Mouse (Mus musculus) MEL-GATA-1-ER (cell line): ENCODE measurements around the gene Hepacam.

Source experiments
- DNase-seq: peaks from one replicate; pipeline ENCODE4 v3.0.0-alpha.2; 2012; ENCODE audit warnings: low read depth; ENCODE audit errors: extremely low read depth

The Hepacam gene

DNA sequence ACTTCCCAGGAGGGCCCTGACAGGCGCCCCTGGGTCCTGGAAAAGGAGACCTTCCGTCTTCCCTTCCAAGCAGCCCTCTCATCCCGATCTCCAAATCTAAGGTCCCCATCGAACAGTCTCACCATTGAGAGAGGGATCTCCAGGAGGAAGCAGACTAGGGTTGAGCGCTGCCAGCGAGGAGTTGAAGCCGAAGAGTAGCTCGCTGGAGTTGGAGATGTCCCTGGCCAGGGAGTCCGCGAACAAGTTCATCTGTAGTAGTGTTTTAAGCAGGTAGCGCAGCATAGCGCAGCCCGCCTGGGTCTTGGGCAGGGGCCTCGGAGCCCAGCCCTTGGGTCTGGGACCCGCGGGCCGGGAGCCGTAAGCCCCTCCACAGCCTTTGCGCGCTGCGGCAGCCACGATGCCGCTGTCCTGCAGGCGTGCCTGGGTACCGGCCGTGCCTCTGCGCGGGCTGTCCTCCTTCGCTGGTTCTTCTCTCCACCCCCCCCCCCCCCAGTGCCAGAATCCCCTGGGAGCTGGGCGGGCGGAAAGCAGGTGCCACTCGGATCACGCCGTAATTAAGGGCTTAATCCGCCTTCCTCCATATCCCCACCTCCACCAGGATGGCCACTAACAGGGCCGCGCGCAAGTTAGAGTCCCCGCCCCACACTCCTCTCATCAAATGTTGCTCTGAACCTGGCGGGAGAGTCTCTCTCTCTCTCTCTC, 65.7 kb downstream of the Hepacam start, which contains the start of gene Robo3:
Gene Robo3 (minus strand): TSS at position 527 of the 702 bp plus-strand sequence.
- DNase-seq: no peak

DNA sequence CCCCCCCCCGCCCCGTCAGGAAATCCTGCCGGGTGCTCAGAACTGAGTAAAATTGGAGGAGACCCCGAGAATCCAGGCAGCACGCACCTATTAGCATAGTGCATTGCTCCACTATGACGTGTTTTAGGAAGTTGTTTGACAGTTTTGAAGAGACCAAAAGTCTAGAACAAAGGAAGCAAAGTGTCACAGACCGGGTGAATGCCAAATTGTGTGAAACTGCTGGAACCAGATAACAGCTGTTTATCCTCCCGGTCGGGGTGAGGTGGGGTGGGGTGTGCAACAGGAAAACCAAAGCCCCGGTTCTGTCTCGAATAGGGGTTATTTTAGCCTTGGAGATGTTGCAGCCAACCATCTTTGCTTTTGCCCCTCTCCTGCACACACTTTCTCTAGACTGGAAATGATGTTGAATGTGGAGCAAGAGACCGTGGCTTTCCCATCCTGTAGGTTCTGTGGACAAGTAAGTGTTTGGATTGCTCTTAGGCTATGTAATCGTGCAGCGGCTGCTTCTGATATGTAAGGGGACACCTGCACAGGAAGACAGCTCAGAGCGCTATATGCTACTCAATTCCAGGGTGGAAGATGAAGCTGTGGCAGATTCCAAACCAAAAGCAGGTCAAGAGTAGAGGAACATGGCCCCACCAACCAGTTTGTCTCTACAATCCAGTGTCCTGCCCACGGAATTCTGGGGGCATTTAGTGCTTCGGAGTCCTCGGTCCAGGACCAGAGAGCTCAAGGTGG, 66.8 kb downstream of the Hepacam start:
- peak; percentile 51 for DNase-seq

DNA sequence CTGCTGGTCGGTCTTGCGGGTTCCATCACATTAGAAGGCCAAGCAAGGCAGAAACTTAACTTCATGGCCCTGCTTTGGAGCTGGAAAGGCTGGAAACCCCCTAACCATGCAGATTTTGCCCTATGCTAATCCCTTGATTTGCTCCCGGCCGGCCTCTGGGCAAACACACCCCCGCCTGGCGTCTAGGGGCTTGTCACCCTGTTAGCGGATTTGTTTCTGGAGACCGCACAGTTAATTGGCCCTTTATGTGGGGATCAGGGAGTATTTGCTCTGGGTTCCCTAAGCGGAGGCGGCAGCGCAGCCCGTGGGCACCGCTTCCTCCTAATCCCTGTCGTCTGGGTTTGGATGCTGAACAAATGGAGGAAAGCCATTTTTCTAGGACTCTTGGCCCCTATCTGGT, 67.8 kb downstream of the Hepacam start:
- DNase-seq: no peak

DNA sequence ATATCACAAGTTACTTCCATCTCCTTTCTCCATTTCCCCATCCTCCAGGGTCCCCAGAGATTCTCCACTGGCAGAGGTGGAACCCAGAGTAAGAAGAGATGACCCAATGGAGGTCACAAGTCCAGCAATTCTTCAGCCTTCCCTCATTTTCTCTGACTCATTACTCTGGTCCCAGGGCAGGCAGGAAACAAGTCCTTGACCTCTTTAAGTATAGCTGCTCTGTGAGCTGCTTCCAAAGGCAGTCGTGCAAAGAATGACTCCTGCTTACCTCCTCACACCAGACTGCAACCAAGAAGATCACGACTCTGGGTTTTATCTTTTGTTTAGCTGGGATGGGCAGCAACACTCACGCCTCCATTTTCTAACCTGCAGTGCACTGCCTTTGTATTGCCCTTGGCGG, 68.5 kb downstream of the Hepacam start:
- no peak for DNase-seq
